Mouse (Mus musculus): ENCODE measurements around the gene Elavl2. TPM values are rescaled to one million over a fixed set of nuclear protein-coding genes. Genes with fewer than 3 reads are reported as not detected.
"Not testable (repeated sequence)": the region's sequence is repeated elsewhere in the genome, so short reads cannot be mapped to it uniquely, and the experiment has no call there.

Elavl2 gene
- total and polyA plus RNA-seq, 3 experiments, result 0.39 to 0.59 TPM; not detected in 1

GRCm38 (mm10) chr4:91263733-91264440, 136.7 kb downstream of the Elavl2 start:
- intact Hi-C loops (cut with DNase I), result no loop called here
- Histone ChIP-seq H3K27ac (no peak overlapping the region), H3K36me3 (ENCODE audit: control insufficient read depth, insufficient read depth, low read length) (no peaks in the 10 kb centered on the region), H3K4me1 (ENCODE audit: control insufficient read depth, insufficient read depth, low read length) (no peaks in the 10 kb centered on the region), H3K4me3 (no peak overlapping the region), H3K27me3 (ENCODE audit: control insufficient read depth, insufficient read depth, low read length) (no peaks in the 10 kb centered on the region), H3K79me2 (replicated peaks; ENCODE audit: control insufficient read depth, insufficient read depth, low read length) (no peaks in the 10 kb centered on the region), H3K9ac (ENCODE audit: low read depth, low read length) (no peak overlapping the region)
- 79% methylated on average over 19 of the region's 19 CpGs for WGBS
- TF ChIP-seq CTCF (IDR thresholded peaks at IDR 0.05), result no peak
- TF ChIP-seq POLR2A (IDR thresholded peaks at IDR 0.05; ENCODE audit: insufficient read depth, low read depth, low read length), result no peak
- no peak for TF ChIP-seq EP300 (IDR thresholded peaks at IDR 0.05; ENCODE audit: insufficient read depth, low read depth, low read length)
- DNase-seq, result no peak

DNA sequence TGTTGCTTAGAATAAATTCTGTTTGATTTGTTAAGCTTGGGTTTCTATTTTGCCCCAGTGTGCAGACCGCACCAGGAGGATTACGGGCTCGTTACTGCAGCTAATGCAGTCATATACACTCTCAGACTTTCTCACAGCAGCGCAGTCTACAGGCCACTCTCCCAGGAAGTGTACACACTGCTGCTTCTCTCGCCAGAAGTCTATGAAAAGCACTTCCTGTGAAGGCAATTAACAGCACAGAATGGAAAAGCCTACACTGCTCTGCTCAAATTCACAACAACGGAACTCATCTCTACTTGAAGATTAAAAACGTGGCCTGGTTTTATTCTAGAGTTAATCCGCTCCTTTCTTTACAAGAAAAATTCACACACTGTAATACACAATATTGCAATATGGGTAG, 137.7 kb downstream of the Elavl2 start:
- Histone ChIP-seq H3K9ac (ENCODE audit: low read depth, low read length) (no peak overlapping the region), H3K27me3 (ENCODE audit: control insufficient read depth, insufficient read depth, low read length) (no peaks in the 10 kb centered on the region), H3K79me2 (replicated peaks; ENCODE audit: control insufficient read depth, insufficient read depth, low read length) (no peaks in the 10 kb centered on the region), H3K4me1 (ENCODE audit: control insufficient read depth, insufficient read depth, low read length) (no peaks in the 10 kb centered on the region), H3K4me3 (no peak overlapping the region), H3K36me3 (ENCODE audit: control insufficient read depth, insufficient read depth, low read length) (no peaks in the 10 kb centered on the region), H3K27ac (no peak overlapping the region)
- no peak for TF ChIP-seq EP300 (IDR thresholded peaks at IDR 0.05; ENCODE audit: insufficient read depth, low read depth, low read length)
- DNase-seq, result no peak
- intact Hi-C loops (cut with DNase I), result no loop called here
- 70% methylated on average over 8 of the region's 8 CpGs for WGBS

- Histone ChIP-seq H3K27ac (no peak overlapping the region), H3K9ac (ENCODE audit: low read depth, low read length) (no peak overlapping the region), H3K4me3 (no peak overlapping the region), H3K36me3 (ENCODE audit: control insufficient read depth, insufficient read depth, low read length) (no peaks in the 10 kb centered on the region), H3K27me3 (ENCODE audit: control insufficient read depth, insufficient read depth, low read length) (no peaks in the 10 kb centered on the region), H3K4me1 (ENCODE audit: control insufficient read depth, insufficient read depth, low read length) (no peaks in the 10 kb centered on the region; the same call in 1 of the 2 replicates), H3K79me2 (replicated peaks; ENCODE audit: control insufficient read depth, insufficient read depth, low read length) (no peaks in the 10 kb centered on the region)
- no peak for TF ChIP-seq EP300 (IDR thresholded peaks at IDR 0.05; ENCODE audit: insufficient read depth, low read depth, low read length)
- no peak for TF ChIP-seq POLR2A (IDR thresholded peaks at IDR 0.05; ENCODE audit: insufficient read depth, low read depth, low read length)
- no peak for TF ChIP-seq CTCF (IDR thresholded peaks at IDR 0.05)
- intact Hi-C loops (cut with DNase I), result no loop called here
- 83% methylated on average over 4 of the region's 4 CpGs for WGBS
- DNase-seq, result no peak
These were observed 140.0 kb downstream of the Elavl2 start for GRCm38 (mm10) chr4:91260622-91261021.

DNA sequence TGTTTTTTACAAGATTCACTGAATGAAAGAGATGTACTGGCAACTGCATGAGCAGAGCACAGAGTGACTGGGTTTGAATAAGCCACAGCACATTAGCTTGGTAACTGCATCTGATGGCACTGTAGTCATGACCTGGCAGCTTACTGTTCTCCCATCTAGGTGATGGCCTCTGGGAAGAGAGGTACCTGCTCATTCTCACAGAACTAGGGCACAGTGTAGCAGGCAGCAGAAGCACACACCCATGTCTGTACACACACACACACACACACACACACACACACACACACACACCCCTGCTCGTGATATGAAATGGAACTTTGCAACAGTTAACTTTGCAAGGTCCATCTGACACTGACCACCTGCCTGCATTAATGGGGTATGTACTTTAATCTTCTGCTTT, 151.9 kb downstream of the Elavl2 start:
- no peaks in the 10 kb centered on the region for H3K4me1 ChIP-seq (ENCODE audit: control insufficient read depth, insufficient read depth, low read length)
- H3K9ac ChIP-seq (ENCODE audit: low read depth, low read length), result no peak overlapping the region
- no peaks in the 10 kb centered on the region for H3K79me2 ChIP-seq (replicated peaks; ENCODE audit: control insufficient read depth, insufficient read depth, low read length)
- no peak for DNase-seq
- WGBS, result 72% methylated on average over 1 of the region's 1 CpGs
- 0 out of 2 replicates have a peak, but pooled peaks cover 1% of the 10 kb centered on the region for H3K27me3 ChIP-seq (ENCODE audit: control insufficient read depth, insufficient read depth, low read length)
- no peak overlapping the region for H3K4me3 ChIP-seq
- no peak overlapping the region for H3K27ac ChIP-seq
- TF ChIP-seq CTCF (IDR thresholded peaks at IDR 0.05), result no peak
- TF ChIP-seq POLR2A (IDR thresholded peaks at IDR 0.05; ENCODE audit: insufficient read depth, low read depth, low read length), result no peak
- TF ChIP-seq EP300 (IDR thresholded peaks at IDR 0.05; ENCODE audit: insufficient read depth, low read depth, low read length), result no peak
- no peaks in the 10 kb centered on the region for H3K36me3 ChIP-seq (ENCODE audit: control insufficient read depth, insufficient read depth, low read length)
- intact Hi-C loops (cut with DNase I), result no loop called here

DNA sequence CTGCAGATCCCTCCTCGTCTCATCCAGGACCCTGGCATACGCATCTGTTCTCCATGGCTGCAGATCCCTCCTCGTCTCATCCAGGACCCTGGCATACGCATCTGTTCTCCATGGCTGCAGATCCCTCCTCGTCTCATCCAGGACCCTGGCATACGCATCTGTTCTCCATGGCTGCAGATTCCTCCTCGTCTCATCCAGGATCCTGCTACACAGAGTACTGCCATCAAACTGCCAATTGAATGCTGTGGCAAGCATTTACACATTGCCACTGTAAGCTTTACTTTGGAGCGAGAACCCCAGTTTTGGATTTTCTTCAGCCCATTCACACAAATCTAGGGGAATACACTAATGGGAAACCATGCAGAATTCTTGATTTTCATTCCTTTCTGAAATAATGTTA, 155.4 kb downstream of the Elavl2 start:
- 82% methylated on average over 6 of the region's 8 CpGs for WGBS
- not testable (repeated sequence) for H3K9ac ChIP-seq (ENCODE audit: low read depth, low read length)

GRCm38 (mm10) chr4:91244554-91244953, 156.0 kb downstream of the Elavl2 start:
- TF ChIP-seq EP300 (IDR thresholded peaks at IDR 0.05; ENCODE audit: insufficient read depth, low read depth, low read length), result no peak
- TF ChIP-seq CTCF (IDR thresholded peaks at IDR 0.05), result no peak
- TF ChIP-seq POLR2A (IDR thresholded peaks at IDR 0.05; ENCODE audit: insufficient read depth, low read depth, low read length), result no peak
- no peak overlapping the region for H3K27ac ChIP-seq
- DNase-seq, result no peak
- no peaks in the 10 kb centered on the region for H3K36me3 ChIP-seq (ENCODE audit: control insufficient read depth, insufficient read depth, low read length)
- intact Hi-C loops (cut with DNase I), result no loop called here
- no peaks in the 10 kb centered on the region for H3K79me2 ChIP-seq (replicated peaks; ENCODE audit: control insufficient read depth, insufficient read depth, low read length)
- H3K4me1 ChIP-seq (ENCODE audit: control insufficient read depth, insufficient read depth, low read length), result no peaks in the 10 kb centered on the region
- no peak overlapping the region for H3K9ac ChIP-seq (ENCODE audit: low read depth, low read length)
- 0 out of 2 replicates have a peak, but pooled peaks cover 1% of the 10 kb centered on the region for H3K27me3 ChIP-seq (ENCODE audit: control insufficient read depth, insufficient read depth, low read length)
- WGBS, result 58% methylated on average over 9 of the region's 9 CpGs
- no peak overlapping the region for H3K4me3 ChIP-seq

More for the DNA sequence above, 155.4 kb downstream of the Elavl2 start:
- DNase-seq; intact Hi-C loops (cut with DNase I); H3K27me3 ChIP-seq (ENCODE audit: control insufficient read depth, insufficient read depth, low read length); H3K27ac ChIP-seq; H3K36me3 ChIP-seq (ENCODE audit: control insufficient read depth, insufficient read depth, low read length); H3K4me3 ChIP-seq; H3K4me1 ChIP-seq (ENCODE audit: control insufficient read depth, insufficient read depth, low read length); H3K79me2 ChIP-seq (replicated peaks; ENCODE audit: control insufficient read depth, insufficient read depth, low read length): not testable (repeated sequence)
